ENCODE assay signal across 27 mouse cellular contexts in genomic region chr10:7757544-7757943, GRCm38 (mm10). TPM values are rescaled to one million over a fixed set of nuclear protein-coding genes. Genes with fewer than 3 reads are reported as not detected.
DNase-seq lines count a peak whose midpoint lies in the region; ATAC-seq and TF ChIP-seq lines count a peak whose summit lies in the region.
"Had no signal": no experiment of that assay in that cellular context is flagged by ENCODE, and none has a peak within 500 bp of the region (broad histone marks: within the 10 kb centered on the region; RNA-seq: fewer than 3 reads in every experiment).

No protein-coding gene starts in this region.

- TF ChIP-seq EP300 in MEL (IDR thresholded peaks at IDR 0.05; ENCODE audit: low read depth in 1 of 2, low read length in 2 of 2), result peak; percentile 76 to 85

- H3K9me3 ChIP-seq in liver, embryonic 11.5 days (ENCODE audit: control insufficient read depth, low read length), result no peaks in the 10 kb centered on the region
- no peaks in the 10 kb centered on the region for H3K9me3 ChIP-seq in MEL (replicated peaks; ENCODE audit: insufficient read depth, low read length)
- no peaks in the 10 kb centered on the region for H3K9me3 ChIP-seq in liver, embryonic 13.5 days (replicated peaks)
- no peaks in the 10 kb centered on the region for H3K9me3 ChIP-seq in hindbrain, embryonic 13.5 days
- H3K9me3 ChIP-seq: embryonic facial prominence, embryonic 12.5 days; embryonic facial prominence, embryonic 15.5 days; heart, embryonic 10.5 days; heart, embryonic 13.5 days; hindbrain, embryonic 15.5 days had no signal

- no peak overlapping the region for H3K4me3 ChIP-seq in liver, embryonic 11.5 days (ENCODE audit: low read depth, low read length)
- H3K4me3 ChIP-seq in MEL (ENCODE audit: control insufficient read depth in 1 of 2, insufficient read depth in 1 of 2, low read depth in 2 of 2, low read length in 2 of 2), result no peak overlapping the region
- H3K4me3 ChIP-seq in liver, embryonic 13.5 days (replicated peaks), result no peak overlapping the region
- no peak overlapping the region for H3K4me3 ChIP-seq in hindbrain, embryonic 13.5 days
- H3K4me3 ChIP-seq: embryonic facial prominence, embryonic 12.5 days; embryonic facial prominence, embryonic 15.5 days; heart, adult 2 months; heart, embryonic 10.5 days; heart, embryonic 13.5 days; hindbrain, embryonic 15.5 days had no signal

- TF ChIP-seq CTCF in MEL (IDR thresholded peaks at IDR 0.05 in 2 of 3, conservative IDR thresholded peaks at IDR 0.05 in 1 of 3; ENCODE audit: control insufficient read depth in 1 of 3, insufficient read depth in 1 of 3, low read depth in 2 of 3, low read length in 3 of 3, poor library complexity in 1 of 3, severe bottlenecking in 1 of 3), result no peak

- no peak overlapping the region for H3K27ac ChIP-seq in liver, embryonic 11.5 days (ENCODE audit: low read depth, low read length)
- H3K27ac ChIP-seq in MEL (ENCODE audit: control insufficient read depth, low read depth, low read length), result peak overlapping the region; percentile 13; the same call in 1 of the 2 replicates
- H3K27ac ChIP-seq in liver, embryonic 13.5 days, result no peak overlapping the region
- H3K27ac ChIP-seq in hindbrain, embryonic 13.5 days, result no peak overlapping the region
- H3K27ac ChIP-seq: embryonic facial prominence, embryonic 12.5 days; embryonic facial prominence, embryonic 15.5 days; heart, adult 2 months; heart, embryonic 10.5 days; heart, embryonic 13.5 days; hindbrain, embryonic 15.5 days had no signal

- no peak overlapping the region for H3K4me2 ChIP-seq in liver, embryonic 11.5 days
- no peak overlapping the region for H3K4me2 ChIP-seq in liver, embryonic 13.5 days
- H3K4me2 ChIP-seq in hindbrain, embryonic 13.5 days, result no peak overlapping the region
- H3K4me2 ChIP-seq: embryonic facial prominence, embryonic 12.5 days; embryonic facial prominence, embryonic 15.5 days; heart, embryonic 13.5 days; hindbrain, embryonic 15.5 days had no signal

- intact Hi-C loops in left cerebral cortex, postnatal 36 days (cut with DNase I), result no loop called here

- peak; percentile 67 for ATAC-seq in liver, embryonic 11.5 days (replicated peaks; ENCODE audit: low FRiP score)
- peak; percentile 58; the same call in 1 of the 2 replicates for ATAC-seq in liver, embryonic 13.5 days (ENCODE audit: low read depth)
- ATAC-seq in hindbrain, embryonic 13.5 days (ENCODE audit: low FRiP score), result no peak
- ATAC-seq: forebrain, embryonic 14.5 days; forebrain, postnatal 0 days; Patski had no signal

- peaks cover 11% of the 10 kb centered on the region; the same call in 1 of the 2 replicates for H3K36me3 ChIP-seq in liver, embryonic 11.5 days (ENCODE audit: control insufficient read depth, insufficient read depth, low read length)
- peaks cover 12 to 18% of the 10 kb centered on the region in 2 experiments for H3K36me3 ChIP-seq in MEL (ENCODE audit: control insufficient read depth in 1 of 2, insufficient read depth in 2 of 2, low read length in 2 of 2)
- peaks cover 56% of the 10 kb centered on the region for H3K36me3 ChIP-seq in liver, embryonic 13.5 days
- H3K36me3 ChIP-seq in hindbrain, embryonic 13.5 days, result peaks cover 82% of the 10 kb centered on the region

- no peak for DNase-seq in liver, embryonic 11.5 days (ENCODE audit: low spot score)
- DNase-seq in liver, result no peak
- peak; percentile 70 for DNase-seq in MEL (ENCODE audit: low read depth, low spot score)
- no peak for DNase-seq in liver, embryonic 13.5 days
- DNase-seq in right cerebral cortex, postnatal 10 days (ENCODE audit: low spot score in 2 of 2), result no peak
- DNase-seq in left cerebral cortex, postnatal 36 days (ENCODE audit: low spot score in 2 of 2), result no peak
- DNase-seq: adrenal gland, postnatal 10 days; adrenal gland, postnatal 36 days; B cell, adult 2 months; cerebellum, adult 18-20 months; cerebellum, adult 9-10 months; cerebellum, postnatal 14 days; forebrain, postnatal 0 days; gastrocnemius, postnatal 10 days; gastrocnemius, postnatal 36 days; heart, adult 2 months; heart, postnatal 14 days; heart, postnatal 4 days had no signal

- no peak overlapping the region for H3K9ac ChIP-seq in liver, embryonic 11.5 days (ENCODE audit: low read depth, low read length)
- H3K9ac ChIP-seq in MEL (ENCODE audit: control insufficient read depth, low read depth, low read length, poor library complexity, severe bottlenecking), result no peak overlapping the region
- H3K9ac ChIP-seq in liver, embryonic 13.5 days, result no peak overlapping the region
- no peak overlapping the region for H3K9ac ChIP-seq in hindbrain, embryonic 13.5 days
- H3K9ac ChIP-seq: embryonic facial prominence, embryonic 12.5 days; embryonic facial prominence, embryonic 15.5 days; forebrain, postnatal 0 days; heart, embryonic 13.5 days; hindbrain, embryonic 15.5 days had no signal

- TF ChIP-seq POLR2A in MEL (IDR thresholded peaks at IDR 0.05; ENCODE audit: control insufficient read depth in 1 of 2, insufficient read depth in 1 of 2, low read depth in 1 of 2, low read length in 2 of 2, poor library complexity in 1 of 2), result no peak

- 66% methylated on average over 2 of the region's 2 CpGs for WGBS in liver, embryonic 11.5 days
- WGBS in liver, embryonic 13.5 days (ENCODE audit: insufficient replicate concordance), result 34% methylated on average over 2 of the region's 2 CpGs
- WGBS in hindbrain, embryonic 13.5 days, result 98% methylated on average over 2 of the region's 2 CpGs

- peaks cover 2% of the 10 kb centered on the region; the same call in 1 of the 2 replicates for H3K4me1 ChIP-seq in liver, embryonic 11.5 days (replicated peaks; ENCODE audit: control insufficient read depth, insufficient read depth, low read length)
- H3K4me1 ChIP-seq in MEL (ENCODE audit: control insufficient read depth in 1 of 2, insufficient read depth in 2 of 2, low read length in 2 of 2), result peaks cover 8 to 15% of the 10 kb centered on the region in 2 experiments
- H3K4me1 ChIP-seq in liver, embryonic 13.5 days (replicated peaks), result peaks cover 11% of the 10 kb centered on the region
- H3K4me1 ChIP-seq in hindbrain, embryonic 13.5 days (replicated peaks), result no peaks in the 10 kb centered on the region
- H3K4me1 ChIP-seq: embryonic facial prominence, embryonic 12.5 days; embryonic facial prominence, embryonic 15.5 days; heart, embryonic 10.5 days; heart, embryonic 13.5 days; hindbrain, embryonic 15.5 days had no signal

- no peaks in the 10 kb centered on the region for H3K27me3 ChIP-seq in liver, embryonic 11.5 days (replicated peaks; ENCODE audit: control insufficient read depth, insufficient read depth, low read length)
- H3K27me3 ChIP-seq in MEL (ENCODE audit: control insufficient read depth in 1 of 2, insufficient read depth in 2 of 2, low read length in 2 of 2), result no peaks in the 10 kb centered on the region
- H3K27me3 ChIP-seq in liver, embryonic 13.5 days, result no peaks in the 10 kb centered on the region
- no peaks in the 10 kb centered on the region for H3K27me3 ChIP-seq in hindbrain, embryonic 13.5 days
- H3K27me3 ChIP-seq: CH12.LX; embryonic facial prominence, embryonic 12.5 days; embryonic facial prominence, embryonic 15.5 days; heart, embryonic 13.5 days; hindbrain, embryonic 15.5 days; Patski had no signal

- H3K79me2 ChIP-seq in MEL (ENCODE audit: control insufficient read depth, insufficient read depth, low read length, poor library complexity), result no peaks in the 10 kb centered on the region

- no peak for TF ChIP-seq RAD21 in MEL (IDR thresholded peaks at IDR 0.05; ENCODE audit: low read depth, low read length)

TF ChIP-seq in MEL, 35 proteins besides CTCF, POLR2A, EP300 and RAD21 (continues in another document):
- TF ChIP-seq GABPA (IDR thresholded peaks at IDR 0.05; ENCODE audit: low read depth, low read length) (no peak), TBP (IDR thresholded peaks at IDR 0.05; ENCODE audit: low read depth, low read length) (no peak), NRF1 (IDR thresholded peaks at IDR 0.05; ENCODE audit: insufficient read depth, low read depth, low read length, poor library complexity, severe bottlenecking) (no peak), TAL1 (IDR thresholded peaks at IDR 0.05; ENCODE audit: low read length) (peak; percentile 87), SIN3A (IDR thresholded peaks at IDR 0.05; ENCODE audit: low read length) (no peak), POLR2AphosphoS5 (IDR thresholded peaks at IDR 0.05; ENCODE audit: borderline replicate concordance, low read depth, low read length) (no peak), RCOR1 (IDR thresholded peaks at IDR 0.05; ENCODE audit: low read depth, low read length) (peak; percentile 70; the same call in 1 of the 2 replicates), JUND (IDR thresholded peaks at IDR 0.05; ENCODE audit: low read depth, low read length) (no peak), KAT2A (conservative IDR thresholded peaks at IDR 0.05; ENCODE audit: low read depth, low read length) (no peak), MXI1 (IDR thresholded peaks at IDR 0.05; ENCODE audit: low read depth, low read length) (no peak)

RNA-seq across cellular contexts. Expression of gene Katna1, which starts 31.7 kb away (rescaled TPM):
- polyA plus RNA-seq in liver, embryonic 11.5 days (2014; fragmentation: Nextera tagmentation; extraction: Ambion mirVana), result 63.6 and 68.0 TPM in 2 replicates
- total RNA-seq in MEL (2012; rRNA removed), result 46.0 and 47.5 TPM in 2 replicates
- polyA plus RNA-seq in MEL (2012; ENCODE audit: insufficient read depth in 1 of 2, insufficient read length in 2 of 2, low read depth in 1 of 2, low replicate concordance in 2 of 2, missing spikeins in 1 of 2), result 100 to 1,000 TPM in 1 of 2 experiments, 10 to 100 TPM in 1; 43.3 to 222 TPM
- 33.9 and 43.6 TPM in 2 replicates for polyA plus RNA-seq in liver, embryonic 13.5 days (2015; fragmentation: Nextera tagmentation; extraction: Ambion mirVana)
- 35.9 and 36.6 TPM in 2 replicates for polyA plus RNA-seq in hindbrain, embryonic 13.5 days (2015; fragmentation: Nextera tagmentation; extraction: Ambion mirVana)
- total RNA-seq in left cerebral cortex, postnatal 36 days (2021), result 10 to 100 TPM; 12.4 to 17.5 TPM

RNA-seq across cellular contexts. Expression of gene Ginm1, which starts 35.1 kb away (rescaled TPM):
- 41.5 and 48.0 TPM in 2 replicates for polyA plus RNA-seq in liver, embryonic 11.5 days (2014; fragmentation: Nextera tagmentation; extraction: Ambion mirVana)
- 9.2 and 9.7 TPM in 2 replicates for total RNA-seq in MEL (2012; rRNA removed)
- polyA plus RNA-seq in MEL (2012; ENCODE audit: insufficient read depth in 1 of 2, insufficient read length in 2 of 2, low read depth in 1 of 2, low replicate concordance in 2 of 2, missing spikeins in 1 of 2), result 10 to 100 TPM in 1 of 2 experiments, not detected in 1; 13.8 TPM
- polyA plus RNA-seq in liver, embryonic 13.5 days (2015; fragmentation: Nextera tagmentation; extraction: Ambion mirVana), result 31.7 and 36.3 TPM in 2 replicates
- polyA plus RNA-seq in hindbrain, embryonic 13.5 days (2015; fragmentation: Nextera tagmentation; extraction: Ambion mirVana), result 49.3 and 54.5 TPM in 2 replicates
- total RNA-seq in left cerebral cortex, postnatal 36 days (2021), result 10 to 100 TPM; 20.2 to 20.9 TPM

RNA-seq across cellular contexts. Expression of gene Ppil4, which starts 35.1 kb away (rescaled TPM):
- 44.3 and 53.0 TPM in 2 replicates for polyA plus RNA-seq in liver, embryonic 11.5 days (2014; fragmentation: Nextera tagmentation; extraction: Ambion mirVana)
- total RNA-seq in MEL (2012; rRNA removed), result 30.1 and 34.7 TPM in 2 replicates
- polyA plus RNA-seq in MEL (2012; ENCODE audit: insufficient read depth in 1 of 2, insufficient read length in 2 of 2, low read depth in 1 of 2, low replicate concordance in 2 of 2, missing spikeins in 1 of 2), result 10 to 100 TPM; 30.5 to 86.3 TPM
- 26.0 and 29.8 TPM in 2 replicates for polyA plus RNA-seq in liver, embryonic 13.5 days (2015; fragmentation: Nextera tagmentation; extraction: Ambion mirVana)
- polyA plus RNA-seq in hindbrain, embryonic 13.5 days (2015; fragmentation: Nextera tagmentation; extraction: Ambion mirVana), result 49.1 and 49.7 TPM in 2 replicates
- total RNA-seq in left cerebral cortex, postnatal 36 days (2021), result 10 to 100 TPM; 27.3 to 36.6 TPM
